Mouse (Mus musculus) liver, postnatal 0 days (tissue): ENCODE results near the gene Ciao2a.
A peak's percentile ranks its signal among the peaks of the same experiment; 100 is the strongest.

Source experiments
- CTCF ChIP-seq: sonication (generic); IDR thresholded peaks from 2 replicates; pipeline ENCODE4 v1.5.1; 2016; ENCODE audit warnings: antibody characterized with exemption, low read depth
- EP300 ChIP-seq: IDR thresholded peaks from 2 replicates; pipeline ENCODE4 v1.6.1; 2016; ENCODE audit warnings: antibody characterized with exemption, low read depth, mild to moderate bottlenecking

DNA sequence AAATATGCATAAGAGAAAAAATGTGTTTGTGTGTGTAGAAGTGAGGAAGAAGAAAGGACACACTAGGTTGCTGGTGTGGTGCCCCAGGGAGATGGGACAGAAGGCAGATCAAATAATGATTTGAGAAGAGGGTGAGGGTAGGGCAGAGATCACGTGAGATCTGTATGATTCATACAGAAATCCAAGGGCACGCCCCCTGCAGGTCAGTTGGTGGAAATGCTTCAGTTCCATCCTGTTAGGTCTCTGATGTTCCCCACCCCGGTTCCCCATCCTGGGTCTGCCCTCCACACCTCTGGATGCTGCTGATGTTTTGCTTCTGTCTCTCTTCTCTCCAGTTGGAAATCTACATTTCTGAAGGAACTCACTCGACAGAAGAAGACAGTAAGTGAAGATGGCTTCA is 9.6 kb downstream of the Ciao2a start:
- peak; percentile 77 for TF ChIP-seq CTCF
- TF ChIP-seq EP300: no peak
